Comparison of ENCODE assay signal across 8 mouse cellular contexts in the genomic region with DNA sequence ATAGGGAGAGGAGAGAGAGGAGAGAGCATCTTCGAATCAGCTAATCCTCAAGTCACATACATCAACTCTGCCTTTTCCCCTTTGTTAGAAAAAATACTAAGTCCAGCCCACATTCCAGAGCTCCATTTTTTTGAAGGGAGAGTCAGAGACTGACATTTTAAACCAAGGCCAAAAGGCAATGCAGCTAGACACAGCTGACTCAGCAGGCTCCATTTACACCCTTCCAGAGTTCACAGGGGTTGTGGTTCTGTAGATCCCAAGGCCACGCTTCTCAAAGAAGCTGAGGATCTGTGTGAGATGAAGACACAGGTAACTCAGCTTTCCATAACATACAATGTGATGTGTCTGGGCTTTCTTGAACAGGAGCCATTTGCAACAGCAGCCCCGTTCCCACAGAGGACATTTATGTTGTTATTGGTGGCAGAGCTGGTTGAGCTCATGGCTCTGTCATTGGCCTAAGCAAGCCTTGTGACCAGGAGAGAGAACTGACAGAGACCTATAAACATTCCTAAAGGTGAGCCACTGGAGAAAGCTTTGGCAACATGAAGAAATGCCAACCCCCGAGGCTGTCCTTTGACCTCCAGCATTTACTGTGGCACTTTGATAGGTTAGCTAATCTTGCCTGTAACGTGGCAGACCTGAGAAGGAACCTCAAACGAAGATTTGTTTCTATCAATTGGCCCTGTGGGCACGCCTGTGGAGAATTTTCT. TPM values are rescaled to one million over a fixed set of nuclear protein-coding genes. Genes with fewer than 3 reads are reported as not detected.
DNase-seq lines count a peak whose midpoint lies in the region; ATAC-seq and TF ChIP-seq lines count a peak whose summit lies in the region.

No protein-coding gene starts in this region.

- H3K4me1 ChIP-seq in heart, embryonic 10.5 days: peaks cover 7% of the 10 kb centered on the region
- no peaks in the 10 kb centered on the region for H3K4me1 ChIP-seq in embryonic facial prominence, embryonic 14.5 days (ENCODE audit: control insufficient read depth, insufficient read depth, low read length)
- H3K4me1 ChIP-seq in hindbrain, postnatal 0 days (ENCODE audit: insufficient read depth, low read length): no peaks in the 10 kb centered on the region
- peaks cover 33% of the 10 kb centered on the region for H3K4me1 ChIP-seq in liver, embryonic 15.5 days (replicated peaks)
- no peaks in the 10 kb centered on the region for H3K4me1 ChIP-seq in stomach, postnatal 0 days (replicated peaks; ENCODE audit: control insufficient read depth, insufficient read depth)

- peak overlapping the region; percentile 60 for H3K4me3 ChIP-seq in heart, embryonic 10.5 days
- H3K4me3 ChIP-seq in embryonic facial prominence, embryonic 14.5 days (ENCODE audit: low read depth, low read length): peak overlapping the region; percentile 43
- peak overlapping the region; percentile 37 for H3K4me3 ChIP-seq in hindbrain, postnatal 0 days (ENCODE audit: low read length)
- H3K4me3 ChIP-seq in liver, embryonic 15.5 days (replicated peaks): peak overlapping the region; percentile 59
- H3K4me3 ChIP-seq in stomach, postnatal 0 days (ENCODE audit: low read depth, low read length): peak overlapping the region; percentile 50

- no peak; the same call in 1 of the 2 replicates for ATAC-seq in embryonic facial prominence, embryonic 14.5 days (ENCODE audit: low read depth)
- peak; percentile 44 for ATAC-seq in hindbrain, postnatal 0 days
- ATAC-seq in liver, embryonic 15.5 days (ENCODE audit: insufficient read depth): no peak
- peak; percentile 58 for ATAC-seq in stomach, postnatal 0 days (ENCODE audit: low FRiP score, low TSS enrichment)
- ATAC-seq in megakaryocyte progenitor cell, adult 5-6 weeks (replicated peaks; ENCODE audit: poor library complexity): no peak

- peak; percentile 58 for DNase-seq in heart, embryonic 10.5 days (ENCODE audit: low spot score)
- DNase-seq in heart, postnatal 25 days (ENCODE audit: low spot score): no peak
- DNase-seq in embryonic facial prominence, embryonic 14.5 days (ENCODE audit: low spot score): peak; percentile 41
- DNase-seq in hindbrain, postnatal 0 days (ENCODE audit: low spot score): no peak
- DNase-seq in stomach, postnatal 0 days (ENCODE audit: low spot score): no peak
- no peak for DNase-seq in c-Kit-positive CD71-positive TER-119-positive erythroid progenitor cells, embryonic 14.5 days (ENCODE audit: low spot score)

- intact Hi-C loops in heart, postnatal 25 days (cut with DNase I): loop anchor here (5.0 kb wide), 2 partner anchors 41 to 294 kb away; a partner anchor contains a TSS

- WGBS in heart, embryonic 10.5 days: 75% methylated on average over 7 of the region's 7 CpGs
- WGBS in embryonic facial prominence, embryonic 14.5 days: 64% methylated on average over 7 of the region's 7 CpGs
- WGBS in hindbrain, postnatal 0 days: 71% methylated on average over 7 of the region's 7 CpGs
- WGBS in liver, embryonic 15.5 days (ENCODE audit: insufficient replicate concordance): 51% methylated on average over 7 of the region's 7 CpGs
- WGBS in stomach, postnatal 0 days: 55% methylated on average over 7 of the region's 7 CpGs

- TF ChIP-seq CTCF in hindbrain, postnatal 0 days (IDR thresholded peaks at IDR 0.05; ENCODE audit: low read depth): no peak
- TF ChIP-seq CTCF in stomach, postnatal 0 days (IDR thresholded peaks at IDR 0.05; ENCODE audit: low read depth): no peak

- TF ChIP-seq EP300 in stomach, postnatal 0 days (optimal IDR thresholded peaks at IDR 0.05): no peak

- no peaks in the 10 kb centered on the region for H3K27me3 ChIP-seq in heart, embryonic 10.5 days (ENCODE audit: insufficient read depth, poor library complexity, severe bottlenecking)
- no peaks in the 10 kb centered on the region for H3K27me3 ChIP-seq in embryonic facial prominence, embryonic 14.5 days (replicated peaks; ENCODE audit: control insufficient read depth, insufficient read depth, low read length)
- H3K27me3 ChIP-seq in hindbrain, postnatal 0 days (ENCODE audit: insufficient read depth, low read length): no peaks in the 10 kb centered on the region
- H3K27me3 ChIP-seq in liver, embryonic 15.5 days: 0 out of 2 replicates have a peak, but pooled peaks cover 11% of the 10 kb centered on the region
- H3K27me3 ChIP-seq in stomach, postnatal 0 days (ENCODE audit: control insufficient read depth, insufficient read depth, low read length): no peaks in the 10 kb centered on the region

- no peaks in the 10 kb centered on the region for H3K9me3 ChIP-seq in heart, embryonic 10.5 days
- no peaks in the 10 kb centered on the region for H3K9me3 ChIP-seq in embryonic facial prominence, embryonic 14.5 days (ENCODE audit: control insufficient read depth, low read length)
- H3K9me3 ChIP-seq in hindbrain, postnatal 0 days (ENCODE audit: low read length): no peaks in the 10 kb centered on the region
- no peaks in the 10 kb centered on the region for H3K9me3 ChIP-seq in liver, embryonic 15.5 days (replicated peaks)
- H3K9me3 ChIP-seq in stomach, postnatal 0 days (ENCODE audit: control insufficient read depth, low read length): no peaks in the 10 kb centered on the region

- H3K36me3 ChIP-seq in heart, embryonic 10.5 days: no peaks in the 10 kb centered on the region
- no peaks in the 10 kb centered on the region for H3K36me3 ChIP-seq in embryonic facial prominence, embryonic 14.5 days (ENCODE audit: control insufficient read depth, insufficient read depth, low read length)
- no peaks in the 10 kb centered on the region for H3K36me3 ChIP-seq in hindbrain, postnatal 0 days (ENCODE audit: insufficient read depth, low read length)
- no peaks in the 10 kb centered on the region for H3K36me3 ChIP-seq in liver, embryonic 15.5 days (replicated peaks)
- H3K36me3 ChIP-seq in stomach, postnatal 0 days (ENCODE audit: control insufficient read depth, insufficient read depth, low read length): no peaks in the 10 kb centered on the region

- H3K4me2 ChIP-seq in embryonic facial prominence, embryonic 14.5 days (ENCODE audit: low read depth, low read length): peak overlapping the region; percentile 50
- H3K4me2 ChIP-seq in hindbrain, postnatal 0 days (ENCODE audit: low read depth, low read length): peak overlapping the region; percentile 63
- peak overlapping the region; percentile 72 for H3K4me2 ChIP-seq in liver, embryonic 15.5 days
- H3K4me2 ChIP-seq in stomach, postnatal 0 days (replicated peaks; ENCODE audit: low read depth): peak overlapping the region; percentile 58

- H3K9ac ChIP-seq in embryonic facial prominence, embryonic 14.5 days (ENCODE audit: low read depth, low read length): peak overlapping the region; percentile 65
- no peak overlapping the region for H3K9ac ChIP-seq in hindbrain, postnatal 0 days (replicated peaks; ENCODE audit: low read length)
- peak overlapping the region; percentile 47; the same call in 1 of the 2 replicates for H3K9ac ChIP-seq in liver, embryonic 15.5 days
- H3K9ac ChIP-seq in stomach, postnatal 0 days (ENCODE audit: low read length): peak overlapping the region; percentile 65

- peak overlapping the region; percentile 87; the same call in 1 of the 2 replicates for H3K27ac ChIP-seq in heart, embryonic 10.5 days
- peak overlapping the region; percentile 73; the same call in 1 of the 2 replicates for H3K27ac ChIP-seq in embryonic facial prominence, embryonic 14.5 days (replicated peaks; ENCODE audit: low read depth, low read length)
- H3K27ac ChIP-seq in hindbrain, postnatal 0 days: no peak overlapping the region; the same call in 1 of the 2 replicates
- H3K27ac ChIP-seq in liver, embryonic 15.5 days (replicated peaks): no peak overlapping the region
- peak overlapping the region; percentile 91 for H3K27ac ChIP-seq in stomach, postnatal 0 days (replicated peaks)

RNA-seq across cellular contexts. Expression of a gene that starts 17.0 kb away (rescaled TPM):
- polyA plus RNA-seq in heart, embryonic 10.5 days (2016; fragmentation: Nextera tagmentation; extraction: Ambion mirVana): 31.4 and 36.7 TPM in 2 replicates
- 100 to 1,000 TPM; 115 to 118 TPM for total RNA-seq in heart, postnatal 25 days (2021)
- 43.3 and 48.6 TPM in 2 replicates for polyA plus RNA-seq in embryonic facial prominence, embryonic 14.5 days (2014; fragmentation: Nextera tagmentation; extraction: Ambion mirVana)
- total RNA-seq in hindbrain, postnatal 0 days (2014; rRNA removed): 35.3 and 48.6 TPM in 2 replicates
- 32.9 and 34.5 TPM in 2 replicates for polyA plus RNA-seq in hindbrain, postnatal 0 days (2015; fragmentation: Nextera tagmentation; extraction: Ambion mirVana)
- polyA plus RNA-seq in liver, embryonic 15.5 days (2015; fragmentation: Nextera tagmentation; extraction: Ambion mirVana): 13.7 and 16.5 TPM in 2 replicates
- 30.8 and 33.0 TPM in 2 replicates for polyA plus RNA-seq in stomach, postnatal 0 days (2015; fragmentation: Nextera tagmentation; extraction: Ambion mirVana)
- total RNA-seq in megakaryocyte progenitor cell, adult 5-6 weeks (2015): 15.9 and 18.9 TPM in 2 replicates
- total RNA-seq in megakaryocyte progenitor cell, adult 5-6 weeks (2017): 13.3 and 13.9 TPM in 2 replicates

RNA-seq across cellular contexts. Expression of a gene that starts 40.2 kb away (rescaled TPM):
- 17.2 and 18.8 TPM in 2 replicates for polyA plus RNA-seq in heart, embryonic 10.5 days (2016; fragmentation: Nextera tagmentation; extraction: Ambion mirVana)
- 10 to 100 TPM; 62.2 to 64.2 TPM for total RNA-seq in heart, postnatal 25 days (2021)
- polyA plus RNA-seq in embryonic facial prominence, embryonic 14.5 days (2014; fragmentation: Nextera tagmentation; extraction: Ambion mirVana): 34.9 and 37.4 TPM in 2 replicates
- total RNA-seq in hindbrain, postnatal 0 days (2014; rRNA removed): 30.3 and 33.2 TPM in 2 replicates
- 25.5 and 30.6 TPM in 2 replicates for polyA plus RNA-seq in hindbrain, postnatal 0 days (2015; fragmentation: Nextera tagmentation; extraction: Ambion mirVana)
- polyA plus RNA-seq in liver, embryonic 15.5 days (2015; fragmentation: Nextera tagmentation; extraction: Ambion mirVana): 24.6 and 27.0 TPM in 2 replicates
- polyA plus RNA-seq in stomach, postnatal 0 days (2015; fragmentation: Nextera tagmentation; extraction: Ambion mirVana): 39.4 and 45.1 TPM in 2 replicates
- 42.2 and 58.9 TPM in 2 replicates for total RNA-seq in megakaryocyte progenitor cell, adult 5-6 weeks (2015)
- 44.1 and 63.1 TPM in 2 replicates for total RNA-seq in megakaryocyte progenitor cell, adult 5-6 weeks (2017)

Comparison
In these comparisons a context has a peak if more than half of its experiments do, and no peak if none do; other contexts are left out.
1. DNase-seq: peak in heart, embryonic 10.5 days (single experiment) and embryonic facial prominence, embryonic 14.5 days (single experiment); none in heart, postnatal 25 days (single experiment), hindbrain, postnatal 0 days (single experiment), stomach, postnatal 0 days (single experiment) and c-Kit-positive CD71-positive TER-119-positive erythroid progenitor cells, embryonic 14.5 days (single experiment).
2. H3K27ac ChIP-seq: peak in heart, embryonic 10.5 days (single experiment), embryonic facial prominence, embryonic 14.5 days (single experiment) and stomach, postnatal 0 days (single experiment); none in hindbrain, postnatal 0 days (single experiment) and liver, embryonic 15.5 days (single experiment).
3. ATAC-seq: peak in hindbrain, postnatal 0 days (single experiment) and stomach, postnatal 0 days (single experiment); none in embryonic facial prominence, embryonic 14.5 days (single experiment), liver, embryonic 15.5 days (single experiment) and megakaryocyte progenitor cell, adult 5-6 weeks (single experiment).
4. Peak in every context shown above with its lines, with median percentiles within 50 percentile points of each other: H3K4me3 ChIP-seq and H3K4me2 ChIP-seq.